Mouse (Mus musculus): ENCODE data around the gene Agrn. TPM values are rescaled to one million over a fixed set of nuclear protein-coding genes. Genes with fewer than 3 reads are reported as not detected.
A peak's percentile ranks its signal among the peaks of the same experiment; 100 is the strongest.

Gene Agrn
- total and polyA plus RNA-seq, 2 experiments from 2014 or later, result 20.1 to 94.4 TPM

DNA sequence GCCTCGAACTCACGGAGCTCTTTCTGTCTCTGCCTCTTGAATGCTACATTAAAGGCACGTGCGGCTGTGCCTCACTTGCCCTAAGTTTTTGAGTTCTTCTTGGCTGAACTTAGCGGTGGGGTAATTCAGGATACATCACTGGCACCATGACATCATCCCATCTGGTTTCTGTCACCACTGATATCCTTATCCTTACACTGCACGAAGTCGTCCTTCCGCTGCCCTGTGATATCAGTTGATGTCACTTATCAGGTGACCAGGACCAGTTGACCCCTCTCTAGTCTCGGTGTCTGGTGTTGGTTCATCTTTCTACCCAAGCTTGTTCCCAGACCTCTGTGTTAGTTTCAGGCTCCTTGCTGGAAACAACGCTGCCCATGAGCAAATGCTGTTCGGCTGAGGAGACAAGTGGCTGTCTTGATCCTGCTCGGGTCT is 5.2 kb upstream of the Agrn start:
- Histone ChIP-seq H3K9me3 (replicated peaks; ENCODE audit: control insufficient read depth, low read length) (no peaks in the 10 kb centered on the region), H3K27ac (ENCODE audit: low read depth) (peak overlapping the region; percentile 89), H3K27me3 (ENCODE audit: control insufficient read depth, insufficient read depth, low read length) (no peaks in the 10 kb centered on the region), H3K4me1 (ENCODE audit: control insufficient read depth, insufficient read depth) (peaks cover 19% of the 10 kb centered on the region), H3K4me3 (ENCODE audit: low read depth, low read length) (peak overlapping the region; percentile 83), H3K36me3 (replicated peaks; ENCODE audit: control insufficient read depth, insufficient read depth, low read length) (no peaks in the 10 kb centered on the region), H3K9ac (replicated peaks; ENCODE audit: low read depth, low read length) (peak overlapping the region; percentile 84), H3K4me2 (ENCODE audit: low read depth, low read length) (peak overlapping the region; percentile 99)
- peak; percentile 9 for ATAC-seq (ENCODE audit: insufficient read depth, low read depth)
- 0 out of 2 replicates have a peak, but pooled peaks have one; percentile 72 for TF ChIP-seq EP300 (IDR thresholded peaks at IDR 0.05; ENCODE audit: low read depth)
- TF ChIP-seq CTCF (IDR thresholded peaks at IDR 0.05; ENCODE audit: low read depth), result no peak
- peak; percentile 74 for DNase-seq (ENCODE audit: low spot score)
- WGBS, result 11% methylated on average over 12 of the region's 12 CpGs

DNA sequence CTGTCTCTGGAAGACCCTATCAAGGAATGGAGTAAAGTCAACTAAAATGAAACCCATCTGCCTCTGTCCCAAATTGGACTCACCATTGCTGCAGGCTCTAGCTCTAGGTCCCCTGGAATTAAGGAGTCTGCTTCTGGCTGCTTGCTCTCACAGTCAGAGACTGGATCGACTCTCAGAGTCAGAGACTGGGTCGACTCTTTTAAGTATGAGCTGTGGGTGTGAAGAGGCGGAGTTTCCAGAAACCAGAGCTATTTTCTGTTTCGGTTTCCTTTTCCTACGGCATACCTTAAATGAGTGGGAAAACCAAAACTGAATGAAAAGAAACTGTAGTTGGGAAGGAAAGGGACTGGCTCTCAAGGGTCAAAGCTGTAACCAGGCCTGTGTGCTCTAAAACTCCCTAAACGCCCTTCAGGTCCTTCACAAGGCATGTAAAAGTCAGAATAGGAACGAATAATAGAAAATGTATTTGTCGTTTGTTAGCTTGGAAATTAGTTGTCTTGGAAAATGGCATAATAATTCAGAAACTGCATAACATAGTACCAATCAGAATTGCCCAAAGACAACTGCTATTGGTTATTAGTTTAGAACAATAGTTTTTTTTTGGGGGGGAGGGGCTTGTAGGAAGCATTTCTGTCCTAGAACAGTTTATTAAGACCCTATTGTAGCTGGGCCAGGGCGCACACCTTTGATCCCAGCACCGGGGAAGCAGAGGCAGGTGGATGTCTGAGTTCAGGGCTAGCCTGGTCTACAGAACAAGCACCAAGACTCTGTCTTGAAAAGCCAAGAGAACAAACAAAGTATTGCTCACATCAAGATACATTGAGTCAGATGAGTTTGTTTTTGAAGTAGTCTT is 3.6 kb upstream of the Agrn start, which contains the start of gene Isg15:
Gene Isg15, minus strand, starts transcription at position 196 of the 853 bp plus-strand sequence.
- no peak for DNase-seq (ENCODE audit: low spot score)
- Histone ChIP-seq H3K9ac (replicated peaks; ENCODE audit: low read depth, low read length) (no peak within 1 kb of the TSS), H3K9me3 (replicated peaks; ENCODE audit: control insufficient read depth, low read length) (no peaks in the 10 kb centered on the region), H3K4me2 (ENCODE audit: low read depth, low read length) (peak within 1 kb of the TSS; percentile 52), H3K4me1 (ENCODE audit: control insufficient read depth, insufficient read depth) (peaks cover 23% of the 10 kb centered on the region), H3K36me3 (replicated peaks; ENCODE audit: control insufficient read depth, insufficient read depth, low read length) (no peaks in the 10 kb centered on the region), H3K27ac (ENCODE audit: low read depth) (peak within 1 kb of the TSS; percentile 53), H3K4me3 (ENCODE audit: low read depth, low read length) (peak within 1 kb of the TSS; percentile 22), H3K27me3 (ENCODE audit: control insufficient read depth, insufficient read depth, low read length) (no peaks in the 10 kb centered on the region)
- TF ChIP-seq CTCF (IDR thresholded peaks at IDR 0.05; ENCODE audit: low read depth) (no peak), EP300 (IDR thresholded peaks at IDR 0.05; ENCODE audit: low read depth) (no peak)
- WGBS, result 54% methylated on average over 10 of the region's 10 CpGs
- ATAC-seq (ENCODE audit: insufficient read depth, low read depth), result no peak

DNA sequence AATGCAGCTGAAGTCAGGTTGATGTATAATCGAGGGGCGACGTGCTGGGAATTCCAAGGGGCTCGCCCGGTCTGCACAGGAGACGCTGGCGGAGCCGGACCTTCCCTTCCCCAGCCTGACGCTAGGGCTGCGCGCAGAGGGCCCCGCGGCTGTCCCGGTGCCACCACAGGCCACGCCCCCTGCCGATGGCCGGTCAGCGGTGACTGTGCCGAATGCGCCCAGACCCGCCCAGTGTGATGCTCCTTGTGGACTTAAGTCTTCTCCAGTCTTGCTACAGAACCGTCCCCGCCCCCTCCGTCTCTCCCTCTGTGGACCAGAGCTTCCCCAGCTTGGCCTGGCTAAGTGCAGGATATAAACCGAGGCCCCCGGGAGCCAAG is 529 bp upstream of the Agrn start:
- ATAC-seq (ENCODE audit: insufficient read depth, low read depth), result peak; percentile 91
- under 1% methylated on average over 21 of the region's 26 CpGs for WGBS
- no peaks in the 10 kb centered on the region for H3K27me3 ChIP-seq (ENCODE audit: control insufficient read depth, insufficient read depth, low read length)

DNA sequence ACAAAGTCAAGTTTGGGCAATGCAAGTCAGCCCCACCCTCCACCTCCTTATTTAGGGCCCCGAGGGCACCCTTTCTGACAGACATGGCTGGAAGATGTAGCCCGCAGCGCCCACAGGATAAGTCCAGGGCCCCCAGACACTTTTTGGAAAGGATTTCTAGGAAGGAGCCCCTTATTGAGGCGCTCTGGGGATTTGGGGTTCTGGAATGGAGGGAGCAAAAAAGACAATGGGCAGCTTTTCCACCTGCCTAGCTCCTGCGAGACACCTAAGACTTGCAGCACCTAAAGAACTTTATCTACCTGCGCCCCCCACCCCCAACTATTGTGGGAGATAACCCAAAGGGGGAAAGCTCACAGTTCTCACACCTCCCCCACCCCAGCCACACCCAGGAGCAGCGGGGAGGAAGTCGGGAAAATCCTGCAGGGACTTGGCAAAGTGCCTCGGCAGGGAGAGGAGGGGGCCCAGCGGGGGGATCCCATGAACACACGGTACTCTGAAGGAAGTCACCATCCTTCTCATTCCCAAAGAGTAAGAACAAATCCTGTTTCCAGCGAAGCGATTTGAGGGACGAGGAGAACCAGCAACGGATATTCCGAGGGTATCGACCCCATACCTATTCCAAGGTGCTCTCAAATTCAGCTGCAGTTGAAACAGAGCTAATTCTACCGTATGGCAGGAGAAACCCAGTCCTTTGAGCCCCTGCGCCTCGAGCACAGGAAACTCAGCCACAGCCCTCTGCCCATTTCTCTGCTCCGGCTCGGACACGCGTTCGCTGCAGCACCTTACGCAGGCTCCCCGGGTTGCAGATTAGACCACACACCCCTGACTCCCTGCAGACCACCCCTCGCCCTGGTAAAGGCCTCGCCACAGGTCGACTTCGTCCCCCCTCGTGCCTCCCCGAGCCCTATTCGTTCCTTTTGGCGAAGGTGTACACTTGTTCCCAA is 1.1 kb downstream of the Agrn start:
- no peaks in the 10 kb centered on the region for H3K27me3 ChIP-seq (ENCODE audit: control insufficient read depth, insufficient read depth, low read length)
- ATAC-seq (ENCODE audit: insufficient read depth, low read depth) (no peak), DNase-seq (ENCODE audit: low spot score) (peak; percentile 72)
- H3K36me3 ChIP-seq (replicated peaks; ENCODE audit: control insufficient read depth, insufficient read depth, low read length), result peaks cover 6% of the 10 kb centered on the region; the same call in 1 of the 2 replicates
- peaks cover 18% of the 10 kb centered on the region for H3K4me1 ChIP-seq (ENCODE audit: control insufficient read depth, insufficient read depth)
- TF ChIP-seq CTCF (IDR thresholded peaks at IDR 0.05; ENCODE audit: low read depth) (no peak), EP300 (IDR thresholded peaks at IDR 0.05; ENCODE audit: low read depth) (0 out of 2 replicates have a peak, but pooled peaks have one; percentile 32)
- no peaks in the 10 kb centered on the region for H3K9me3 ChIP-seq (replicated peaks; ENCODE audit: control insufficient read depth, low read length)
- H3K4me3 ChIP-seq (ENCODE audit: low read depth, low read length), result peak overlapping the region; percentile 80
- peak overlapping the region; percentile 77 for H3K9ac ChIP-seq (replicated peaks; ENCODE audit: low read depth, low read length)
- H3K4me2 ChIP-seq (ENCODE audit: low read depth, low read length), result peak overlapping the region; percentile 93
- H3K27ac ChIP-seq (ENCODE audit: low read depth), result peak overlapping the region; percentile 71
- 4% methylated on average over 35 of the region's 35 CpGs for WGBS

More for the DNA sequence above, 529 bp upstream of the Agrn start:
- H3K4me1 ChIP-seq (ENCODE audit: control insufficient read depth, insufficient read depth), result peaks cover 24% of the 10 kb centered on the region
- no peaks in the 10 kb centered on the region for H3K36me3 ChIP-seq (replicated peaks; ENCODE audit: control insufficient read depth, insufficient read depth, low read length)
- TF ChIP-seq CTCF (IDR thresholded peaks at IDR 0.05; ENCODE audit: low read depth), result peak; percentile 35
- no peak for TF ChIP-seq EP300 (IDR thresholded peaks at IDR 0.05; ENCODE audit: low read depth)
- H3K9me3 ChIP-seq (replicated peaks; ENCODE audit: control insufficient read depth, low read length), result no peaks in the 10 kb centered on the region
- peak overlapping the region; percentile 93 for H3K4me2 ChIP-seq (ENCODE audit: low read depth, low read length)
- H3K9ac ChIP-seq (replicated peaks; ENCODE audit: low read depth, low read length), result peak overlapping the region; percentile 56
- peak; percentile 92 for DNase-seq (ENCODE audit: low spot score)
- H3K27ac ChIP-seq (ENCODE audit: low read depth), result peak overlapping the region; percentile 93
- H3K4me3 ChIP-seq (ENCODE audit: low read depth, low read length), result peak overlapping the region; percentile 80

DNA sequence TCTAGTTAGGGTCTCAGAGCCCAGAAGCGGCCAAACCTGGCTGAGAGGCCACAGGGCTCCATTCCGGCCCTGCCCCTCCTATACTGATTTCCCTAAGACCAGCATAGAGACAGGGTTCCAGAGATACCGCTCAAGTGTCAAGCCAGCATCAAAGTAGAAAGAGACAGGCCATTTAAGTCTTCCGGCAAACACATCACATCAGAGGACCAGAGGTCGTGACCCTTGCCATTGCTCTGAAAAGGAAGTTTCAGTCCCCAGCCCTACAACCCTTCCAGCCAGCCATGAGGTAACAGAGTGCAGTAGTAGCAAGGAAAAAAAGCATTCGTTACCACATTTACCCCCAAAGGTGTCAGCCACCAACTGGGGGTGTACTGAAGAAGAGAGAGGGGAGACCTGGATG is 2.9 kb downstream of the Agrn start:
- DNase-seq (ENCODE audit: low spot score) (no peak), ATAC-seq (ENCODE audit: insufficient read depth, low read depth) (no peak)
- 75% methylated on average over 6 of the region's 6 CpGs for WGBS
- Histone ChIP-seq H3K9me3 (replicated peaks; ENCODE audit: control insufficient read depth, low read length) (no peaks in the 10 kb centered on the region), H3K4me1 (ENCODE audit: control insufficient read depth, insufficient read depth) (peaks cover 20% of the 10 kb centered on the region), H3K9ac (replicated peaks; ENCODE audit: low read depth, low read length) (no peak overlapping the region), H3K4me2 (ENCODE audit: low read depth, low read length) (no peak overlapping the region), H3K4me3 (ENCODE audit: low read depth, low read length) (no peak overlapping the region), H3K27me3 (ENCODE audit: control insufficient read depth, insufficient read depth, low read length) (no peaks in the 10 kb centered on the region), H3K36me3 (replicated peaks; ENCODE audit: control insufficient read depth, insufficient read depth, low read length) (peaks cover 6% of the 10 kb centered on the region; the same call in 1 of the 2 replicates), H3K27ac (ENCODE audit: low read depth) (no peak overlapping the region)
- TF ChIP-seq CTCF (IDR thresholded peaks at IDR 0.05; ENCODE audit: low read depth), result no peak
- TF ChIP-seq EP300 (IDR thresholded peaks at IDR 0.05; ENCODE audit: low read depth), result no peak
